Mouse (Mus musculus) testis, postnatal 14 days (tissue): ENCODE measurements around the gene Neo1.

Experiments
- DNase-seq: peaks from one replicate; pipeline ENCODE4 v3.0.0; 2021; ENCODE audit warnings: low spot score

Neo1 gene

DNA sequence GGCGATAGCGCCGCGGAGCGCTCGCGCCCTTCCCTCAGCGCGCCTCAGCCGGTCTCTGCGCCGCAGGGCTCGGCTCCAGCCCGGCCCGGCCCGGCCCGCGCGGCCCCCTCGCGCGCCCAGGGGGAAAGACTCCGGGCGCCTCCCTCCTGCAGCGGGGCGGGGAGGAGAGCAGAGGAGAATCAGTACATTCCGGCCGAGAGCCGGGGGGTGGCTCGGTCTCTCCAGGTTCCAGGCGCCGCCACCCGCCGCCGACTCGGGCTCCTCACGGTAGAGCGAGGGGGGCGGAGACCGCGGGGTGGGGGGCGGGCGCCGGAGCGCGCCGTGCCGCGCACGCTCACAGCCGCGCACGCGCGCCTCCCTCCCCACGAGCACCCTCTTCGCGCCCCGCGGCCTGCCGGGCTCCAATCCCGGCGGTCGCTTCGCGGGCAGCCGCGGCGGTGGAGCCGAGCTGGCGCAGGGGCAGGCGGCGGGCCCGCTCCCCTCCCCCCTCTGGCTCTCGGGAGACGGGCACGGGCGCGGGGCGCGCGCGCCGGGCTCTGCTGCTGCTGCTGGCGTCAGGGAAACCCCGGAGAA is at the start of gene Neo1:
Gene Neo1, minus strand, starts transcription at position 283 of the 573 bp plus-strand sequence.
- DNase-seq: peak; percentile 91

DNA sequence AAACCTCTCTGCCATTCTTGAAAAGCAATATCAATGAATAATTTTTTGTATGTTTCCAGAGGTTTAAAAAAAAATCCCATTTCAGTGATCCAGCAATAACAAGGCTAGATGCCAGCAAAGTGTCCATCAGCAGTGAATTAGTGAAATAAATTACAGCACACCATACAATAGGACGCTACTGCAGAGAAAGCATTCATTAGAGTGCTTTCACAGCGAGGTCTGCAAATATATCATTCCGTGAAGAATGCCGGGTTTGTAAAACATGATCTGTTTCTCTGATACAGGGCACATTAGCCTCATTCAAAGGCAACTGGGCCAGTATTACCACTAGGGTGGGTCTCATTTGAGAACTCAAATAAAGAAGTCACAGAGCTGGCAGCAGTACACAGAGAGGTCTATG is 39.4 kb upstream of the Neo1 start:
- no peak for DNase-seq

DNA sequence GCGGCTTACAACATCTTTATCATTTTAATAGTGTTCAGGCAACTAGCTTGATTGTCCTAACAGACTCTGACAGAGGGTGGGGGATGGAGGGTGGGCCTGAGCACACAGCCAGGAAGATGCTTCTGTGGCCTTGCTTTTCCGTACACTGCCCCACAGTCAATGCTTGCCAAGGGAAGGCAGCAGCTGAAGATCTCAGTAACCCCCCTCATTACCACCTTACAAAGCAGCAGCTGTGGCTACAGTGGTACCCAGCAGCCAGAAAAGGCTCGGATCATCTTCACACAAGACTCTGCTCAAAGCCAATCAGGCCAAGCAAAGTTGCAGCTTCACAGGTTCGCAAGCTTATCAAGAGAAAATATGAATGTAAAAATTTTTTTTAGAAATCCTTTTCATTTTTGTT is 37.6 kb upstream of the Neo1 start:
- no peak for DNase-seq

DNA sequence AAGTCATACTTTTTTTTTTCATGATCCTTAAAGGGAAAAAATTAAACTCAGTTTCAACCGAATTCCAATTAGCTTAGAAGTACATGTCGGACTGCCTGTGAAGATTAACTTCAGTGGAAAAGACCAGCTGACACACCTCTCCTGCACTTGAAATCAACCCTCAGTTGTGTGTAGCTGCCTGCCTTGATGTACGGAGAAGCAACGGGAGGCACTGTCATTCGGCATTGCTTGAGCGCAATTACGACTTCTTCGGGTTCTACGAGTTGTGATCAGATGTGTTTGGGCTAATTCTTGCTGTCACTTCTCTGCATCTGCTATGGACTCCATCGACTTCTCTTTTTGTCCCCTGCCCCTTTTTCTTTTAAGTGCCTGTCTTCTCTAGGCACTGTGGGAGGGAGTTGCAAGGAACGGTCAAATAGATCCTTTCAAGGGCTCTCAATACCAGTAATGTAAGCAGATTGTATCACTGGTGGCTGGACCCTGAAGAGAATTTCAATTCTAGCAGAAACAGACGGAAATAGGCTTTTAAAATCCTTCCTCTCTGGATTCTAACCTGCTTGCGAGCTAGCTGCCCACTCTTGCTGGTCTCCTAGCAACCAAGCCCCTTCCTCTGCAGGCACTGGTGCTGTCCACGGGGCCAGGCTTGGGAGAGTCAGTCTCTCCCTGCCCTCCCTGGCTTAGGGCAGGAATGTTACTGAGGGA is 36.0 kb upstream of the Neo1 start:
- no peak for DNase-seq

DNA sequence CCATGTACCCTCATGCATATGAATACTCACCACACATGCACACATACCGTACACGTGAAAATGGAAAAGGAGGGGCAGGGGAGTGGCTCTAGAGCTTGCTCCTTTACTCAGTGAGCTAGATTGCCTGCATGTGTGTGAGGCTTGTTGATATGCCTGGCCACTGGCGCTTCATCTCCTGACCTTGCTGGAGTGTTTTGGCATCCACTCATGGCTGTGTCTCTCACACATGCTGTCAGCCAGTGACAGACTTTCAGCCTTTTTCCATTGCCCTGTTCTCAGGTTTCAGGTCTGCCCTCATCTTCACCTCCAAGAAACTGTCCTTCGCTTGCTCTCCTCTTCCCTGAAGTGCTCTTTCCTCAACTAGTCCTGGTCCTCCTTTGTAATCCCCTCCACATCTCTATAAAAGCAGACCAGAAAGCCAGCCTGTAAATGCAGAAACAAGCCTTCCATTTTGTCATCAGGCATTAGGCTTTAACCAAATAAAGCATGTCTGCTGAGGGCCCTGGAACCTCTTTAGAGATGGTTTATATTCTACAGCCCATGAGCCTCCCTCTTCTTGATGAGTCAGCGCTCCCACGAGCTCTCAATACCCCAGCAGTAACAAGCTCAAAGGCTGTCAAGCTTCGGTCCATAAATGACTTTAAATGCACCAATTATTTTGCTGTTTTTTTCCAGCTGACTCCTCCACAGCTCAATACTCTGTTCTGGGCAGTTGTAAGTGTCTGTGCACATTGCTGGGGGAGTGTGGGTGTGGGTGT is 35.2 kb upstream of the Neo1 start:
- no peak for DNase-seq

DNA sequence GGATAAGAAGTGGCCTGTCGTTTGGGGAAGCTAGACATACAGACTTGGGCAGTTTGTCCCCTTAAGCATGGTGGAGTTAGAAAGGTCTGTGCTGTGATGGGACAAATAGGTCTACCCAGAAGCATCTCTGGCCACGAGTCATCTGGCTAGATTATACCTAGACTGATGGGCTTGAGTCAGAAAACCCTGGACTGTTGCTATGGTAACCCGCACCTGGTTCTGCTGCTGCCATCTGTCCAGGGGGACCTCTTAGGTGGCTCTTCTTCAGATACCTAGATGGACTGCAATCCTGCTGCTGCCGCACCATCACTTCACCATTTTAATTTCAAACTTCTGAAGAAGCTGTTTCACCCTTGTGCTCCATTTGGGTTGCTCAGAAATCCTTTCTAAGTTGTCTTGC is 34.0 kb upstream of the Neo1 start:
- DNase-seq: no peak

DNA sequence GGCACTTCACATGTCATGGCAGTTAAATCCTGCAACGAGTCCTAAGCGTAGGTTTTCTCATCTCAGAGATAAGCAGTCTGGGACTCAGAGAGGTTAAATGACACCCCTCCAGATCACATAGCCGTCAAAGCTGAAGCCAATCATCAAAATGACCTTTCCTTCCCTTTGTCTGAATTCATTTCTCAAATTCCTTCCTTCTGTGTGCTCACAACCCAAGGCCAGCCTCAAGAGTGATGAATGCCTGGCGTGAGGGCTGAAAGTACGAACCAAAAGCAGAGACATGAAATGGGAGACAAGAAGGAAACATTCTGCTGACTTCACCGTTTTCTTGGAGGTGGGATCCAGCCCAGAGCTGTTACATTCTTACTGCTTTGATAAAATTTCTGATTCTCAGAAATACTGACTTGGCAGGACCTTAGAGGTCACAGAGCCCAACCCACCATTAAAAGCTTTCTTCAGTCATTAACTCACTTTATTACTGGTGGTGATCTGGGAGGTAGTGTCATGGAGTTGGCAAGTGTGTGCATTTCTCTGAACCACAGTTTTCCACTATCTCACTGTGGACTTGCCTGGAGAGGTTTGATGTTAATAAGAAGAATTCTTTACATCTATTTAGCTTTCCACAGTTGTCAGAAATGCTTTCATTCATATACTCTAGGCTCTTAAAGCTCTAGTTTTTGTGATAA is 29.5 kb upstream of the Neo1 start:
- DNase-seq: peak; percentile 54

DNA sequence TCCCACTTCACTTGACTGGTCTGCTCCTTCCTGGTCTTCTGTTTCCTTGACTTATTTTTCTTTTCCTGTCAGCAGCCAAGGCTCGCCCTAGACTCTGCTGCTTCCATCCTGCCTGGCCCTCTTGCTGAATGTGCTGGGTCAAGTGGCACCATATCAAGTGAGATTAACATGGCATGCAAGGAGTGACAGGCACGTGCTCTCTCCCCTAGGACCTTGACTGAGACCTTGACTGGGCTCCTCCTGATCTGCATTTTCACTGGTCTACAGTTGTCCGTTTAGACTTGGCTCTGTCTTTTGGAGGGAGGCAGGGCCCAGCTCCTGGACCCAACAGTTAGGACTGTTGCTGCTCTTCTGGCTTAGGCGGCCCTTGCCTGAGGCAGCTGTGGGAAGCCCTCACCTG is 26.2 kb upstream of the Neo1 start:
- peak; percentile 61 for DNase-seq

DNA sequence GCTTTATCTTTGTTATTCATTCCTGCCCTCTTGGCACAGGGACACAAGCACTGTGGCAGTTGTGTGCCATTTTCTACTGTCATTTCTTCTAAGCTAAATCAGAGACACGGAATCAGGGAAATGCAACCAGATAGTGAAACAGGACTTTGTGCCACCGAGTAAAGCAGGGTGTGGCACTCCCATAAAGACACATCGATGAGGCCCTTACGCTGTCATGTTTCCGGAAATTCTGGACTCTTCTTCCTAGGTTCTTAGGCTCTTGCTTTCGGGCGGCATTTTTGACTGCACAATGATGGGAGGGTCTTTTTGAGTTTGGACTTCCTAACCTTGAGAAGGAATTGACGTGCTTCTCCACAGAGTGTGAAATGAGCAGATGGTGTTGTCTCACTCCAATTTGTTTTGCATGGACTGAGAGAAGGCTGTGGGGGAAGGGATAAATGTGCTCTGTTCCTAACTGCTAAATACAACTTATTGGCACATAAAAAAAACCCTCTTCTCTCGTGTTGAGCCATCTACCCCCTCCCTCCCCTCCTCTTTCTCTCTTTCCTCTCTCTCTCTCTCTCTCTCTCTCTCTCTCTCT is 23.9 kb upstream of the Neo1 start:
- DNase-seq: no peak

DNA sequence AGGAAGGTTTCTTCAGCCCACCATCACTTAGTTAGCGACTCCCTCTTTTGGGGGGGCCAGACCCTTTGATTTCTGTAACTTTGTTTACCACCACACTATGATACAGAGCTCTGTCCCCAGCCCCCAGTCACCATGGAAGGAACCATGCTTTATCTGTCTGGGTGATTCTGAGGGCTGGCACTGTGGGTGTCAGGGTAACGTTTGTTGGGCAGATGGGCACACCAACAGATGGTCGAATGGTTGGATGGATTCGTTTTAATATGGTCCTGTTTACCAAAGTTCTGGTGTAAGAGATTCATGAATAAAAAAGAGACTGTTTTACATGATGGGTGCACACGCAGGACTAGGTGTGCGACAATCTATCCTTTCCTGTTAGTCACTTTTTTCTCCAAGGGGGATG is 22.9 kb upstream of the Neo1 start:
- no peak for DNase-seq

DNA sequence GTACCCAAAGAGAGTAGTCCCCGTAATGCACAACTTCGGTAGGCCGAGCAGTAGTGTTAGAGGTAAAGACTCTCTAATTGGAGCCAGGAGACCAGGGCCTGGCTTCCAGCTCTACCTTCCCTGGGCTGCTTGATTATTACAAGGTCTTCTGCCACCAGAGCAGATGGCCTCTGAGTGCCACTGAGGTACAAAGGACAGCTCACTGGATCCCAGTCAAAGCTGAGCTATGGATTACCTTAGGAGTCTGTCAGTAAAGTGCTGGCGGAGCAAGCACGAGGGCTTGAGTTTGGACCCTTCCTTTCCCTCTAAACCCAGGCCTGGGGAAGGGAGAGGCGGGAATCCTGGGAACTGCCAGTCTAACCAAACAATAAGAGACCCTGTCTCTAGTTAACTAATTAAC is 21.8 kb upstream of the Neo1 start:
- DNase-seq: no peak

DNA sequence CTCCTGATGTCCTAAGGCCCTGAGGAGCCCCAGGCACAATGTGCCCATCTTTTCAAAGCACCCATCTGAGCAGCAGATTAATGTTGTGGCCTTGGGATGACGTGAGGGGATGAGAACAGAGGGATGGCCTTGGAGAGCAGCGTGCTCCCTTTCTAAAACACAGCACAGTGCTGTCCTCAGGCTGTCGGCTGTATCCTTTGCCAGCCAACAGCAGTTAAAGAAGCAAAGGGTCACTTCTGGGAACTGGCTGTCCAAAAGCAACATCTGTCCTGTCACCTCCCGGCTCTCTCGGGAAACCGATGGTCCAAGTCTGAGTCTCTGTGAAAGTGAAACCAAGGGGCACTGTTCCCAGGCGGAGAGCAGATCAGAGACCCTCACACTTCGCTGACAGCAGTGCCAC is 20.0 kb upstream of the Neo1 start:
- DNase-seq: peak; percentile 48

DNA sequence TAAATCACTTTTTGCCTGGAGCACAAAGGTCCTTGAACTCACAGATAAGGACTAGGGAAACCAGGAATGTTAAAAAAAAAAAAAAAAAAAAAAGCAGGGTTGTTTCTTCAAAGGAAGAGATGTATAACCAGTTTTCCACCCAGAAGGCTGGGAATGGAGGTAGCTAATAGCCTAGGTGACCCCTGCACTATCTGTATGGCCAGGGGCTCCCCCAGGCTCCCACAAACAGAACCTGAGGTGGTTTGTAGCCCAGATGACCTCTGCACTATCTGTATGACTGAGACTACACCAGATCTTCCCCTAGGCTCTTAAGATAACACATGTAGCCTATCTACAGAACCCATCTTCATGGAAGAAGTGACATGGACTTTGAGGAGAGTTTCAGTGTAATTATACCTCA is 5.6 kb upstream of the Neo1 start:
- DNase-seq: no peak

DNA sequence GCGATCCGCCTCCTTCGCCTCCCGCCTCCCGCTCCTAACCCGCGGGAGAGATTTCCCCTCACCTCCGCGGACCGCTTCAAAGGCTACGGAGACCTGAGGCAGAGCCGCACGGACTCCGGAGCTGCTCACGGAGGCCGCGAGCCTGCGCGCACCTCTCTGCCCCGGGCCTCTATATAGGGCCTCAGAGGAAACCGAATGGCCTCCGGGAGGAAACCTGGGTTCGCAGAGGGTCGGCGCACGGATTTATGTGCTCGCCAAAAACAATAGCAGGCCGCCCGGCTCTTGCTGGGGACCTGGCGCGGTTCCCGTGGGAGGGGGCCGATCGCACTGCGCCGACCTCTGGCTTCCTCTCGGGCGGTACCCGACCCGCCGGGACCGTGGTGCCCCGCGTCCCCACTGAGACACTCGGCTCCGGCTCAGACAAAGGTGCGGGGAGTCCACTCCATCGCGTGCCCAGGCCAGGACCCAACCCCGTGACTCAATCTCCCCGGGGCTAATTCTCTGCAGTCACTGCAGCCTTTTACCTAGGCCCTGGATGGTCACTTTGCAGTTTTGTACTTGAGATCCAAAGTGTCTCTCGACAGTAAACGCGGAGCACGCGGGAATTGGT is 596 bp upstream of the Neo1 start:
- DNase-seq: no peak

DNA sequence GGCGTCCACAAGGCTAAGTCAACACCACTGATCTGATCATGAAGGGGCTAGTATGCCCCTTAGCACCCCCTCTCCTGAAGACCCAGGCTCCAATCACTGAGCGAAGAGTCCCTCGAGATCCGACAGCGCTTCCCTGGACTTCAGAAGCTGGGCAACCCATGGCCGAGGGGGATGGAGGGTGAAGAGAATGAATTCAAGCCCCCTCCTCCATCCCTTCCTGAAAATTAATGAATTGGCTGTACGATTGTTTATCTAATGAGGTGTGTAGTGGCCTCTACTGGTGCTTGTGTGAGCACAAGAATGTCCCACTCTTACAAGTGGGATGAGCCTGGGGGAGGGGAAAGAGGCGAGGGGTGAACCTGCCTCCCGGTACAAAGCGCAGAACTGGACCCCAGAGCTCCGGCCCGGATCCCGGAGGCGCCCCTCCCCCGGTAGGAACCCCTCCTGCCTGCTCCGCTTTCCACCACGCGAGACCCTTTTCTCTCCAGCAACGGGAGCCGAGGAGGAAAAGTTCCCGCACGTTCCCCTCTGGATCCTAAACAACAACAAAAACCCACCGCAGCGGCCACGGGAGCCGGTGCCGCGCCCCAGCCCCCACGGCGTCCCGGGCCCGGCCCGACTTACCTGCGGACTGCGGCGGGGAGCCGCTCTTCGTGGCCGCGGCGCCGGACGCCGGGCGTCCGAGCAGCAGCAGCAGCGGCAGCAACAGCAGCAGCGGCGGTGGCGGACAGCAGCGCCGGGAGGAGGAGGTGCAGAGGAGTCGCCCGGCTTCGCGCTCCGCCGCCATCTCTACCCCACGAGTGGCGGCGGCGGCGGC is 691 bp downstream of the Neo1 start:
- peak; percentile 72 for DNase-seq

DNA sequence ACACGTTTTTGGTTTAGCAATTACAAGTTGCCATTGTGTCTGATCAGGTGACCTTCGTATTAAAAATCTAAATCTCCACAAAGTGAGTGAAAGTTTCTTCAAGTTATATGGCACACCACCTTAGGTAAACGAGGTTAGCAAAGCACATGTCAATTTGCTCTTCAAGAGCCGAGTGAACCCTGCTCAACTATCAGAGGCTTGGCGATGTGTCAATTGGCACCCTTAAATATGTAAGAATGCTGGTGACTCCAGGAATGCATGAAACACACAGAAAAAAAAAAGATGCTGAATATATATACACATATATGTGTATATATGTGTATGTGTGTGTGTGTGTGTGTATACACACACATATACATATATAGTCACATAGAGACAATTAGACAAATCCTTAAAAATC is 1.4 kb downstream of the Neo1 start:
- DNase-seq: no peak

DNA sequence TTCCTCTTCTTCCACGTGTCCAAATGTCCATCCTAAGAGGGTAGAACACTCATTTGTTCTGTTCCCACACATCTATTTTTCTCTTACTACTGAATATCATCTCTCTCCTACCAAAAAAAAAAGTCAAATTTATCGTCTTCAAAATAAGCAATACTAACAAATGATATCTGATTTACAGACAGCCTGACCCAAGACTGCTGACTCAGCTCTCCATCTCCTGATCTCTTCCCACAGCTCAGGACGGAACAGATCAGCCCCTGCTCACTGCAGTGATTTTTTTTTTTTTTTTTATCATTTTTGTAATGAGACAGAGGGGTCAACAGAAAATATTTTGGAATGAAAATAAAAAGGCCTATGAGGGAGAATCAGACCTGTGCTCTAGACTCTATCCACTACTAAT is 2.7 kb downstream of the Neo1 start:
- DNase-seq: no peak

DNA sequence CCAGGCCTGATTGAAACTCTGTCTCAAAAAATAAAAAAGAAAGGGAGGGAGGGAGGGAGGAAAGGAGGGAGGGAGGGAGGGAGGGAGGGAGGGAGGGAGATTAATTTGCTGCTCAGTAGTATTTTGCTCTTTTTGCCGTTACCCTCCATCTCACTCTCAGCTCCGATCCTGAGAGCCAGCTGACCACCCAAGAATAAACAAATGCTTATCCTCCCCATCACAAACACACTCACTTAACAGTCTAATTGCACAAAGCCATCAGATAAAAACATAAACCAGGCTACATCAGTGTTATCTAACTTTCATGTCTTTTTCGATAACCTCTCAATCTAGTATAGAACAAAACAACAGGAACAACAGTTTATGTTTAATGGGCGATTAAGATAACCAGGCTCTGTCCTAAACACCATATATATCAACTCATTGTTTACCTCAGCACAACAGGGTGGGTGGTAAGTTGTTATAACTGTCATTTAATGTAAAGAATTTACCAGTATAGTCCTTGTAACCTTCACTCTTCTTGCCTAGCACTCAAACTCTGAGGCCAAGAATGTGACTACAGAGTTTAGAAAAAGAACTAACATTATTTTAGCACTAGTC is 11.9 kb downstream of the Neo1 start:
- DNase-seq: no peak

DNA sequence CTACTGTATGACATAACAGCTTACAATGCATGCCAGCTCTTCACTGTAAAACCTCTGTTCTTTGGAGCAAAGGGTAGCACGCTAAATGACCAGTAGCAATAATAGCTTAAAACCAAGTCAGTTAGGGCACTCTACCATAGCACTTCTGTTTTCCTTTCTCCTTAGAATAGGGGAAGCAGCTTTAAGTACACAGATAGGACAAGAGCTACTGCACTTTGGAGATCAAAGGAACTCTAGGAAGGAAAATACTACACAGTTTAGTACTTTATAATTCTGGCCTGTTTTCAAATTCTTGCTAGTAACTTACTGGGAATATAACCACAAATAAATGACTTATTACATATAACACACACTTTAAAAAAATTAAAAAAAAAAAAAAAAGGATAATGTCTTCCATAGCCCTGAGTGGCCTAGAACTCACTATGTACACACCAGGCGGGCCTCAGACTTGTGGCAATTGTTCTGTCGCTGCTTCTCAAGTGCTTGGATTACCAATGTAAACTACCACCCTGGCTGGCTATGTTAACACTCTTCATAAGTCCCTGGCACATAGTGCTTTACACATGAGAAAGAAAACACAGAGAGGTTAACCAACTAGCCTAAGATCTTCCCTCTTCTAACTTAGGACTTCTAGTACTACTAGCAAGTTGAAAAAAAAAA is 20.1 kb downstream of the Neo1 start:
- no peak for DNase-seq

DNA sequence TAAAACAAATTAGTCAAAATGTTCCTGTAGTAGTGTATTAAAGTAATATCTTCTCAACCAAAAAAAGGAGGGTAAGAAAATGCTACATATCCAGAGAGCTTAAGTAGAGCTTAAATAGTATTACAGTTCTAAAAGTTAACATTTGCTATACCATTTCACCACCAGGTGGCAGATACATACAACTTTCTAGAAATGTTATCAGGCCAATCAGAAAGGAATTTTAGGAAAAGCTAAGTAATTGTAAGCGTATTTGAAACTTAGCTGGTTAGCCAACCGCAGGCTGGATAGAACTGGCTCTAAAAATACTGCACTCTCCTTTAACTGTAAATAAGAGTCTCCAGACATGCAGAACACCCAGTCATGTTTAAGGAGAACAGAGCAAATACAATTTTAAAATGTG is 22.9 kb downstream of the Neo1 start:
- no peak for DNase-seq
